Mouse (Mus musculus) heart, postnatal 14 days (tissue): ENCODE results near the gene Trim30b. TPM values are rescaled to one million over a fixed set of nuclear protein-coding genes. Genes with fewer than 3 reads are reported as not detected.

Source experiments
- total RNA-seq, 2 experiments: library from RNA; stranded (reverse); gene quantifications; 2 replicates each; pipeline ENCODE4 v1.2.3; 2021

Gene Trim30b
- total RNA-seq, 2 experiments from 2014 or later: not detected

Other genes with a start within 250 kb of the Trim30b start
- not detected for gene Ubqln5, start 240.1 kb downstream of the Trim30b start, total RNA-seq
- gene Olfr643, start 232.5 kb downstream of the Trim30b start, total RNA-seq: not detected
- gene Ubqln3, start 226.6 kb downstream of the Trim30b start, total RNA-seq: not detected
- not detected for gene Ubqlnl, start 219.3 kb downstream of the Trim30b start, total RNA-seq
- gene Olfm5, start 205.1 kb downstream of the Trim30b start, total RNA-seq: not detected
- gene Olfr648, start 186.5 kb downstream of the Trim30b start, total RNA-seq: not detected
- gene Olfr649, start 173.9 kb downstream of the Trim30b start, total RNA-seq: not detected
- gene Trim6, start 151.1 kb downstream of the Trim30b start, total RNA-seq: under 1 TPM; 0.45 to 0.54 TPM
- 1 to 10 TPM; 3.7 to 3.8 TPM for gene Trim34a, start 125.4 kb downstream of the Trim30b start, total RNA-seq
- 1 to 10 TPM; 2.6 to 2.9 TPM for gene Trim5, start 81.8 kb downstream of the Trim30b start, total RNA-seq
- gene Trim12a, start 54.4 kb downstream of the Trim30b start, total RNA-seq: 1 to 10 TPM; 6.1 to 8.2 TPM
- under 1 TPM; 0.17 to 0.34 TPM for gene Trim34b, start 40.4 kb downstream of the Trim30b start, total RNA-seq
- gene Trim12c, start 16.5 kb downstream of the Trim30b start, total RNA-seq: 1 to 10 TPM; 5.4 to 6.5 TPM
- gene Trim30c, start 31.0 kb upstream of the Trim30b start, total RNA-seq: under 1 TPM; 0.12 to 0.17 TPM
- 1 to 10 TPM; 2.7 to 3.1 TPM for gene Trim30a, start 95.3 kb upstream of the Trim30b start, total RNA-seq
- gene Trim30d, start 138.0 kb upstream of the Trim30b start, total RNA-seq: 1 to 10 TPM in 1 of 2 experiments, under 1 TPM in 1; 0.45 to 1.2 TPM
- gene Olfr651, start 180.2 kb upstream of the Trim30b start, total RNA-seq: not detected
- not detected for gene Olfr652, start 191.0 kb upstream of the Trim30b start, total RNA-seq
- not detected for gene Olfr653, start 207.4 kb upstream of the Trim30b start, total RNA-seq
- not detected for gene Olfr654, start 217.1 kb upstream of the Trim30b start, total RNA-seq
- gene Olfr655, start 231.9 kb upstream of the Trim30b start, total RNA-seq: not detected
- gene Olfr656, start 244.1 kb upstream of the Trim30b start, total RNA-seq: not detected